Mouse (Mus musculus): ENCODE data around the gene Evi5.
"Not testable (repeated sequence)": the region's sequence is repeated elsewhere in the genome, so short reads cannot be mapped to it uniquely, and the experiment has no call there.

Evi5 gene

GRCm38 (mm10) chr5:107874561-107875260 lies at the start of gene Evi5:
Evi5 (minus strand) TSS chr5:107875107.
- in situ Hi-C loops (cut with MseI, MboI): no loop called here

- in situ Hi-C loops (cut with MseI, MboI): loop anchor here in 1 of 2 experiments (10.0 kb wide), 1 partner anchor 60 kb away; the partner anchor contains the start of gene Fam69a
Observed at GRCm38 (mm10) chr5:107924564-107924963, 49.7 kb upstream of the Evi5 start.

- in situ Hi-C loops (cut with MseI, MboI): loop anchor here in 1 of 2 experiments (10.0 kb wide), 1 partner anchor 62 kb away; the partner anchor contains the start of gene Fam69a
Observed at GRCm38 (mm10) chr5:107922836-107923235, 47.9 kb upstream of the Evi5 start.

DNA sequence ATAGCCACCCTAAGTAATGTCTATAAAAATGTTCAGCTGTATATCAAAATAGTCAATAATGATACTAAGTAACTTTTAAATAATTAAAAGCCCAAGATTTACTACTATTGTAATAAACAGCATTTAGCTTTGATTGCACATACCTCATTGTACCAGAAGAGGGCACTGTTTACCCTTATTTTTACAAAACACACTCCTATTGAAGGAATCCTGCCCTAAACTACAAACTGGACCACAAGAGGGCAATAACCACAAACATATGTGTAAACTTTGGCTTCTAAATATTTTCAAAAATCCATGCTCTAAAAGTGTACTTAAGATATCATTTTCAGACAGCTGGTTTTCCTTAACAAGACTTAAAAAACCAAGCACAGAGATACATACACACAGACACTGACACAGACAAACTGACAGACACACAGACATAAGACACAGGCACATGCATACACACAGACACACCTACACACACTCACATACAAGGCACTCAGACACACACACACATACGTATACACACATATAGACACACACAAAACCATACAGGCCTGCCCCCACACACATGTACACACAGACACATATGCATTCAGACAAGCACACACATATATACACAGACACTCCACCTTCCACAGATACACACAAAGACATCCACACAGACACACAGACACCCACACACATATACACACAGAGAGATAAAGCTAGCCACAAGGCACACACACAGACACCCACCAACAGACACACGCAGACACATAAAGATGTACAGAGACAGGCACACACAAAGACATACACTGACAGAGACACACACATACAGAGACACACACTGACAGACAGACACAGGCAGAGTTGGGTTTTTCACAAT lies 46.7 kb upstream of the Evi5 start:
- in situ Hi-C loops (cut with MseI, MboI): loop anchor here in 1 of 2 experiments (10.0 kb wide), 1 partner anchor 63 kb away; the partner anchor contains the start of gene Fam69a

- in situ Hi-C loops (cut with MseI, MboI): no loop called here
Observed at GRCm38 (mm10) chr5:107915280-107915679, 40.4 kb upstream of the Evi5 start.

DNA sequence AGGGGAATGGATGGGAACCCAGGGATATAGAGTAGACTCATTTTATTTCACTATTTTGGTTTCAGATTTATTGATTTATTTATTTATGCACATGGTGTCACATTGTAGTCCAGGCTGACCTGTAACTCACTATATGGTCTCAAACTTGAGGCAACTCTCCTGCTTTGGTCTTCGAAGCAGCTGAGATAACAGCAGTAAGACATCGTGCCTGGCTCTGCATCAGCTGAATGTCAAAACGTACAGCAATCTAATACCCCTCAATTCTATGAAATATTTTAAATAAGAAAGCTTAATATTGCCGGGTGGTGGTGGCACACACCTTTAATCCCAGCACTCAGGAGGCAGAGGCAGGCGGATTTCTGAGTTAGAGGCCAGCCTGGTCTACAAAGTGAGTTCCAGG lies 36.1 kb upstream of the Evi5 start:
- in situ Hi-C loops (cut with MseI, MboI): no loop called here

DNA sequence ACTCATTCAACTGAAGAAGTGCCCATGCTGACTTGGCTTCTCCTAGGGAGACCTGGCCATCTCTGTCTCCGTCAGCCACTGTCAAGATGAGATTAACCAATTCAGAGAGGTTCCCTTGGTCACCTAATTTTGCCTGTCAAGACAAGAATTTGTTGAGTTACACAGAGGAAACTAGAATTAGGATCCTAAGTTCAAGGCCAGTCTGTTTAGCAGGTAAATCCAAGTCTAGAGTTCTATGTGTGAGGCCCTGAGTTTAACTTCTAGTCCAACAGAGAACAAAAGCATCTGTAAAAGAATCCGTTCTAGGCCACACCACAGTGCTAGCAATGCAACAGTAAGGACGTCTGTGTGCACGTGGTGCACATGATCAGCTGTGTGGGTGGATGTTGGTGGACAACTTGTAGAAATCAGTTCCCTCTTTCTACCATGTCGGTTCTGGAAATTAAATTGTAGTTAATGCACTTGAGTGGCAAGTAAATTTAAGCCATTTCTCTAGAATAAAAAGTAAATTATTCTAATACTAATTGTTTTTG lies 35.2 kb upstream of the Evi5 start:
- in situ Hi-C loops (cut with MseI, MboI): no loop called here

DNA sequence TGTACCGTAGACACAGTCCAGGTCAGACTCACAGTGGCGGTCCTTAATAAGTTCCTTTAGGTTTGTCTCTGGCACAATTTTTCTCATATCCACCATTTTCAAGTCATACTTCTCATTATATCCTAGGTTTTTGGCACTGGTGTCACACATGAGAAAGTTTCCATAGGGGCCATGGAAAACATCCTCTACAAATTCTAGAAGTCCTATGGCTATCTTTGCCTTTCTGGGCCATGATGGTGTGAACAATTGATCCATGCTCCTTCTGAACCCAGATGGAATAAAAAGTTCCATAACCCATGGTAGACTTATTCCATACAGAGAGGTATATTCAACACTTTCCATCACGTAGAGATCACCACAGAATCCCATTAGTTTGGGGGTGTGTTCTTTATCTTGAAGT lies 34.8 kb upstream of the Evi5 start:
- in situ Hi-C loops (cut with MseI, MboI): no loop called here

- in situ Hi-C loops (cut with MseI, MboI): no loop called here
Observed at GRCm38 (mm10) chr5:107908514-107909110, 33.7 kb upstream of the Evi5 start.

- in situ Hi-C loops (cut with MseI, MboI): no loop called here
Observed at GRCm38 (mm10) chr5:107904325-107904724, 29.4 kb upstream of the Evi5 start.

DNA sequence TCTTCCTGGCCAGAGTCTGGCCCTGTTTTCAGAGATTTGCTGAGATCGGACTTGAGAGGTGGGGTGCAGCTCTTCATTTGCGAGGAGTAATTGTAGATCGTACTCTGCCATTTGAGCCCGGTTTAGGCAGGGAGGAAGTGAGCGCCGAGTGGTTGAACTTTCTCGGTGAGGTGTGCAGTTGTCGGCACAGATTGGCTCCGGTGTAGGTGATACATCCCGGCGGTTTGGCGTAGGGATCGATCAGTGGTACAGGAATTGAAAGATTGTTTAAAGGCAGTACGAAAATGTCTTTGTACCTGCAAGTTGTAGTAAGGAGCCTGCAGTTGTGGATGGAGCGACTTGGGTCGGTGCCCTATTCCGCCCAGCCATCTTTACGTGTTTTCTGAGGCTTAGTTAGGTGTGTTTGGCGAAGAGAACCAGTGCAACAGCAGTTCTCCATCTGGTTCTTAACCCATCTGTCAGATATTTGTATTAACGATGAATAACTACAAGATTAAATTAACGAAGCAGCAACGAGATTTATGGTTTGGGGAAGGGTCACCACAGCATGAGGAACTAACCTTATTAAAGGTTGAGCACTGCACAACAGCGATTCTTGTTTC lies 26.2 kb upstream of the Evi5 start:
- in situ Hi-C loops (cut with MseI, MboI): no loop called here

- in situ Hi-C loops (cut with MseI, MboI): no loop called here
Observed at GRCm38 (mm10) chr5:107900206-107901013, 25.5 kb upstream of the Evi5 start, which contains the start of gene Rpl5. Rpl5 (plus strand) TSS chr5:107900502.

- in situ Hi-C loops (cut with MseI, MboI): no loop called here
Observed at GRCm38 (mm10) chr5:107896265-107896664, 21.4 kb upstream of the Evi5 start.

GRCm38 (mm10) chr5:107894676-107895075 lies 19.8 kb upstream of the Evi5 start:
- in situ Hi-C loops (cut with MseI, MboI): no loop called here

GRCm38 (mm10) chr5:107891515-107891914 lies 16.6 kb upstream of the Evi5 start:
- in situ Hi-C loops (cut with MseI, MboI): not testable (repeated sequence)

- in situ Hi-C loops (cut with MseI, MboI): no loop called here
Observed at GRCm38 (mm10) chr5:107889994-107890888, 15.3 kb upstream of the Evi5 start.

DNA sequence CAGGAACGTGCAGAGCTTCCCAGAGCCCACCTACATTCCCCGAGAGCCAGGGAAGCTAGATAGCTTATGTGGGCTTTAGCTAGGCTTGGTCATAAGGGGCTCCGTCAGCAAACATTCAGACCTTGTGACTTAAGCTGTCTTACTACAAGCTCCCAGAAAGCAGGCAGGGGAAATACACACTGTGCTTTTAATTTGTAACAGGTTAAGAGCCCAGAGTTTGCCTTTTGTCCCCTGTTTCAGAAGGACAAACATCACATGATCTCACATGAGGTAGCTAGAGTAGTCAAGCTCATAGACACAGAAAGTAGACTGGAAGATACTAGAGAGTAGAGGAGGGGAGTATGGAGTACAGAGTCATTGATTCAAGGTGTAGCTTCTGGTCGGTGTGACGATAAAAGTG lies 5.8 kb upstream of the Evi5 start:
- in situ Hi-C loops (cut with MseI, MboI): no loop called here

DNA sequence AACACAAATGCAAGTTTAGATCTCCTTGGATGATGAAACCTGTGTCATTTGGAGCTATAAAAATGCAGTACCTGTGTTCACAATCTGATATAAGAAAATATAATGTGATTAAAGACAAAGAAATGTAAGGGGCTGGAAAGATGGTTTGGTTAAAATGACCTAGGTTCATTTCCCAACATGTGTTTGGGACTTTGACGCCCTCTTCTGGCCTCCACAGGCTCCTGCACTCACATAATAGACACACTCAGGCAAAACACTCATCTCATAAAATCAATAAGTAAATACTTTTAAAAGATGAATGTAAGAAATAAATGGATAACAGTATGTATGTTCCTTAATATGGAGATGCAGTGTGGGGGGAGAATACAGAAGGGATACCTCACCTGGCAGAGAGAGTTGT lies 2.1 kb upstream of the Evi5 start:
- in situ Hi-C loops (cut with MseI, MboI): no loop called here

DNA sequence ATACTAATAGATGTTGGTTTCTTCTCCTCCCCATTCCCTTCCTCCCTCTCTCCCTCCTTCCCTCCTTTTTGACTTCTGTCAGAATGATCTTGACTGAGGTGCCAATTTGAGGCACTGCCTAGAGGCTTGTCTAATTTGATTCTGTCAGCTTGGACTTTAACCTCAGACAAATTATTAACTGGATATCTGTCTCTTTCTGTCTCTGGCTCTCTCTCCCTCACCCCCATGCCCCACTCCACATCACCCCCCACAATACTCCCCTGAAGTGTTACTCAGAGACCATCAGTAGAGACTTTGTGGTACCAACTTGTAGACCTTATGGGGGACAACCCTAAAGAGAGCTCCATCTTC lies 329 bp upstream of the Evi5 start:
- in situ Hi-C loops (cut with MseI, MboI): no loop called here

DNA sequence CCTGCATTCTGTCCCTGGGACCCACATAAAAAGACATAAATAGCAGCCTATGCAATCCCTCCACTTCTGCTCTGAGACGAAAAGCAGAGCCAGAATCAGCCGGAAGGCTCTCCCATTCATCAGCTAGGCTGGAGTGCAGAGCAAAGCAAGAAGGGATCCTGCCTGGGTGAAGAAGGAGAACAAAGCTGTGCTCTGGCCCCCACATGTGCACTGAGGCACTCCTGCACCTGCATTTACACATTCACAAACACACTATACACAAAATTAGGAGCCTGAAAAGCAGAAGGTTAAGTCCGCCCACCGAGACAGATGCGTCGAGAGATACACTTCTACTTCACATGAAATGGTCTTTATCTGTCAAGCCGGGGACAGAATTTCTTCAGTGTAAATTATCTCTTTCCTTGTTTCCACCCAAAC lies 1.0 kb downstream of the Evi5 start:
- in situ Hi-C loops (cut with MseI, MboI): no loop called here
